ENCODE assay signal across 8 mouse cellular contexts in the genomic region with DNA sequence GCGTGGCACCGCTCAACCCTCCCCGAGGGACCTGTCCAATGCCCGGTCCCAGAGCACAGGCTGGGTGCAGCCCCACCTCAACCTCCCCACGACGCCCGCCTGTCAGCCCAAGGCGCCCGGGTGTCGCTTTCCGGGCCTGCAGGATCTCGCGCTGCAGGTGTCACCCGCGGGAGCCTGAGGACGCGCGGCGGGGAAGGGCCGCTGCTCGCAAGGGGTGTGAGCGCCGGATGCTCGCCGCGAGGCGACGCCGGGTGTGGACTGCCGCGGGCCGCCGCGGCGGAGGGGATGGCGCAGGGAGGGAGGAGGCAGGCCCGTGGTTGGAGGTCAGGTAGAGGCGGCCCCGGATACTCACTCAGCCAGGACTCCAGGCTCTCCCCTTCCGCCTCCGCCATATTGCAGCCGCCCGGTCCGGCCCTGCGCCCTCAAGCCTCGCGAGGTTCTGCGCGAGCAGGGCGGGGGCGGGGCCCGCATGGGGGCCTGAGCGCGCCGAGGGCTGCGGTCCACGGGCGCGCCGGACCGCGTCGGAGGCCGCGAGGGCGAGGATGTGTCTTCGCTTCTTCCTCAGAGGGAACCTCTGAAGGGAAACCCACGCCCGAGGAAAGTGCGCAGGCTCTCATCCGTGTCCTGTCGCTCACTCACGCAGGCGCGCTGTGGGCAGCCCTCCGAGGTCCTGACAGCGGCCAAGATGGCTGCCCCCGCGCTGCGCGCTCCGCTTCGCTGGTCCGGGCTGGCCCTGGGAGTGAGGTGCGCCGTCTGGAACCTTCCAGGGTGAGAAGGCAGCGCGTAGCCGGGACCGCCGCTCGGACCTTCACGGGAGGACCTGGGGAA. TPM values are rescaled to one million over a fixed set of nuclear protein-coding genes. Genes with fewer than 3 reads are reported as not detected.
DNase-seq lines count a peak whose midpoint lies in the region; ATAC-seq lines count a peak whose summit lies in the region.

A gene (plus strand): TSS at position 450 of the 828 bp plus-strand sequence.
A gene (minus strand): TSS at position 576 of the 828 bp plus-strand sequence.

- intact Hi-C loops in gastrocnemius, postnatal 14 days (cut with DNase I; ENCODE audit: low total_unique reads), result loop anchor here (10.0 kb wide), 1 partner anchor 109 kb away; a partner anchor contains a TSS
- intact Hi-C loops in left cerebral cortex, postnatal 10 days (cut with DNase I), result no loop called here

- ATAC-seq in inflammation-experienced regulatory T-cells, adult 6 months, result peak; percentile 91
- peak; percentile 84 for ATAC-seq in megakaryocyte-erythroid progenitor cell, adult 5-6 weeks (replicated peaks; ENCODE audit: low FRiP score, low TSS enrichment, poor library complexity, severe bottlenecking)

- peak; percentile 90 for DNase-seq in adipocyte (ENCODE audit: low spot score)
- peak; percentile 85 for DNase-seq in embryo, embryonic 10 days (ENCODE audit: low spot score)
- DNase-seq in gastrocnemius, postnatal 14 days, result peak; percentile 94
- DNase-seq in left cerebral cortex, postnatal 10 days (ENCODE audit: extremely low spot score in 1 of 2, low spot score in 2 of 2), result peak; percentile 78 to 96
- peak; percentile 92 for DNase-seq in right cerebral cortex, postnatal 25 days
- DNase-seq in urinary bladder, postnatal 4 days (ENCODE audit: low spot score in 2 of 2), result peak; percentile 90 to 92

RNA-seq across cellular contexts. Expression of the first gene that starts in this region (rescaled TPM):
- 10 to 100 TPM; 63.6 to 65.4 TPM for total RNA-seq in gastrocnemius, postnatal 14 days (2021)
- polyA plus RNA-seq in inflammation-experienced regulatory T-cells, adult 6 months (2017; shearing (Covaris generic)), result 10 to 100 TPM; 22.9 to 31.7 (median 27.9) TPM
- 10 to 100 TPM; 52.7 to 58.7 TPM for total RNA-seq in left cerebral cortex, postnatal 10 days (2021)
- 55.7 and 76.8 TPM in 2 replicates for total RNA-seq in megakaryocyte-erythroid progenitor cell, adult 5-6 weeks (2014; fragmentation: Nextera tagmentation)
- total RNA-seq in megakaryocyte-erythroid progenitor cell, adult 5-6 weeks (2017), result 40.5 and 67.1 TPM in 2 replicates

RNA-seq across cellular contexts. Expression of the second gene that starts in this region (rescaled TPM):
- 10 to 100 TPM; 10.9 to 13.2 TPM for total RNA-seq in gastrocnemius, postnatal 14 days (2021)
- polyA plus RNA-seq in inflammation-experienced regulatory T-cells, adult 6 months (2017; shearing (Covaris generic)), result 10 to 100 TPM; 24.8 to 36.2 (median 35.0) TPM
- 10 to 100 TPM; 51.4 to 65.1 TPM for total RNA-seq in left cerebral cortex, postnatal 10 days (2021)
- total RNA-seq in megakaryocyte-erythroid progenitor cell, adult 5-6 weeks (2014; fragmentation: Nextera tagmentation), result 53.5 and 69.9 TPM in 2 replicates
- 21.6 and 67.6 TPM in 2 replicates for total RNA-seq in megakaryocyte-erythroid progenitor cell, adult 5-6 weeks (2017)

Comparison
In these comparisons a context has a peak if more than half of its experiments do, and no peak if none do; other contexts are left out.
1. Peak in every context shown above with its lines: DNase-seq and ATAC-seq.